9 mouse cellular contexts compared by ENCODE assay signal in the genomic region with DNA sequence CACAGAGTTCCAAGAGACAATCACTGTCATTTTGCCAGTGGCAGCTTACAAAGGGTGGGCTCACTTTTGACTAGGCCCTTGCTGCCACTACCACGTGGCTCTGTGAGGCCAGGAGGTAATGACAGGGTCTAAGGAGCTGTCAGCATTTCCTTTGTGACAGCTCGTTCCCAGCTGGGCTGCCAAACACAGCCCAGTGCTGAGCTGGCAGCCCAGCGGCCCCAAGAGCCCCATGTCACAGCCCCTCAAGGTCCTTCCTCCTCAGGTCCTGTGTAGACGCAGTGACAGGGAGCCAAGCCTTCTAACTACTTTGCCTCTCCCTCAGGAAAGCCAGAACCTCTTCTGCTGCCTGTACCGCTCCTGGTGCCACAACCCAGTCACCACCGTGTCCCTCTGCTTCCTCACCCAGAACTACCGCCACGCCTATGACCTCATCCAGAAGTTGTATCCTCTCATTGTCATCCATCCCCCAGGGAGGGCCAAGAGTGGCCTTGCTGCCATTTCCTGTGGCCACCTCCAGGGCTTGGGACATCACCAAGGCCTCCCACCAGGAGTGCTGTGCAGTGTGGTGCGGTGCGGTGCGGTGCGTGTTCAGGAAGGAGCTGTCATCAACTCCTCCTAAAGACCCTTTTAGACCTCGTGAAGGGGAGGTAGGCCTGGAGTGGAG. TPM values are rescaled to one million over a fixed set of nuclear protein-coding genes. Genes with fewer than 3 reads are reported as not detected.
A peak's percentile ranks its signal among the peaks of the same experiment; 100 is the strongest.
DNase-seq lines count a peak whose midpoint lies in the region; ATAC-seq and TF ChIP-seq lines count a peak whose summit lies in the region.
"Had no signal": no experiment of that assay in that cellular context is flagged by ENCODE, and none has a peak within 500 bp of the region (broad histone marks: within the 10 kb centered on the region; RNA-seq: fewer than 3 reads in every experiment).

No protein-coding gene starts in this region.

- H3K4me3 ChIP-seq in spleen, adult 2 months (ENCODE audit: extremely low read depth, insufficient read depth, insufficient read length), result no peak overlapping the region
- no peak overlapping the region for H3K4me3 ChIP-seq in hindbrain, embryonic 15.5 days
- no peak overlapping the region for H3K4me3 ChIP-seq in liver, embryonic 12.5 days
- H3K4me3 ChIP-seq: limb, embryonic 13.5 days had no signal

- H3K4me1 ChIP-seq in spleen, adult 2 months (ENCODE audit: control insufficient read depth, insufficient read depth, insufficient read length), result no peaks in the 10 kb centered on the region
- H3K4me1 ChIP-seq in hindbrain, embryonic 15.5 days (replicated peaks), result peaks cover 46% of the 10 kb centered on the region
- no peaks in the 10 kb centered on the region for H3K4me1 ChIP-seq in liver, embryonic 12.5 days

- H3K9me3 ChIP-seq in hindbrain, embryonic 15.5 days, result no peaks in the 10 kb centered on the region
- H3K9me3 ChIP-seq in liver, embryonic 12.5 days (replicated peaks), result no peaks in the 10 kb centered on the region
- H3K9me3 ChIP-seq: limb, embryonic 13.5 days had no signal

- H3K9ac ChIP-seq in hindbrain, embryonic 15.5 days, result no peak overlapping the region
- H3K9ac ChIP-seq in liver, embryonic 12.5 days, result no peak overlapping the region
- H3K9ac ChIP-seq: limb, embryonic 13.5 days had no signal

- peak; percentile 45; the same call in 1 of the 2 replicates for ATAC-seq in hindbrain, embryonic 15.5 days (ENCODE audit: low FRiP score, low read depth)
- ATAC-seq in liver, embryonic 12.5 days, result 0 out of 2 replicates have a peak, but pooled peaks have one; percentile 33
- no peak for ATAC-seq in inflammation-experienced regulatory T-cells, adult 6 months

- 84% methylated on average over 13 of the region's 13 CpGs for WGBS in spleen, adult 2 months
- 78% methylated on average over 13 of the region's 13 CpGs for WGBS in hindbrain, embryonic 15.5 days
- WGBS in liver, embryonic 12.5 days (ENCODE audit: insufficient replicate concordance), result 60% methylated on average over 13 of the region's 13 CpGs

- no peaks in the 10 kb centered on the region for H3K27me3 ChIP-seq in spleen, adult 2 months (ENCODE audit: control insufficient read depth, insufficient read depth, low read length)
- no peaks in the 10 kb centered on the region for H3K27me3 ChIP-seq in hindbrain, embryonic 15.5 days
- no peaks in the 10 kb centered on the region for H3K27me3 ChIP-seq in liver, embryonic 12.5 days (replicated peaks)
- H3K27me3 ChIP-seq: limb, embryonic 13.5 days had no signal

- no peak for DNase-seq in spleen, adult 2 months (ENCODE audit: low read depth in 1 of 2, low spot score in 2 of 2)
- no peak for DNase-seq in spleen, postnatal 10 days (ENCODE audit: low spot score in 2 of 2)
- no peak for DNase-seq in yolk sac, embryonic 10.5 days (ENCODE audit: low spot score)
- DNase-seq in layer of hippocampus, postnatal 36 days, result no peak
- DNase-seq in frontal cortex, postnatal 14 days (ENCODE audit: low spot score in 2 of 2), result no peak

- H3K36me3 ChIP-seq in spleen, adult 2 months (ENCODE audit: control insufficient read depth, insufficient read depth, low read length), result peaks cover 24% of the 10 kb centered on the region
- 0 out of 2 replicates have a peak, but pooled peaks cover 9% of the 10 kb centered on the region for H3K36me3 ChIP-seq in hindbrain, embryonic 15.5 days
- peaks cover 70% of the 10 kb centered on the region for H3K36me3 ChIP-seq in liver, embryonic 12.5 days

- no peak for TF ChIP-seq CTCF in spleen, adult 2 months (IDR thresholded peaks at IDR 0.05; ENCODE audit: extremely low read depth, insufficient read depth, insufficient read length, insufficient replicate concordance)

- H3K27ac ChIP-seq in spleen, adult 2 months (ENCODE audit: insufficient read depth, low read length), result peak overlapping the region; percentile 37; the same call in 1 of the 2 replicates
- 0 out of 2 replicates have a peak overlapping the region, but pooled peaks have one; percentile 25 for H3K27ac ChIP-seq in hindbrain, embryonic 15.5 days (replicated peaks)
- no peak overlapping the region; the same call in 1 of the 2 replicates for H3K27ac ChIP-seq in liver, embryonic 12.5 days
- H3K27ac ChIP-seq: limb, embryonic 13.5 days had no signal

- TF ChIP-seq POLR2A in spleen, adult 2 months (IDR thresholded peaks at IDR 0.05; ENCODE audit: low read depth, low read length), result no peak

- H3K4me2 ChIP-seq in hindbrain, embryonic 15.5 days, result no peak overlapping the region
- no peak overlapping the region for H3K4me2 ChIP-seq in liver, embryonic 12.5 days
- H3K4me2 ChIP-seq: limb, embryonic 13.5 days had no signal

RNA-seq across cellular contexts. Expression of gene Mtss1l, which starts 9.9 kb away (rescaled TPM):
- polyA plus RNA-seq in spleen, adult 2 months (2012; rRNA removed), result 34.8 and 39.4 TPM in 2 replicates
- polyA plus RNA-seq in hindbrain, embryonic 15.5 days (2015; fragmentation: Nextera tagmentation; extraction: Ambion mirVana), result 51.8 and 62.3 TPM in 2 replicates
- polyA plus RNA-seq in liver, embryonic 12.5 days (2016; fragmentation: Nextera tagmentation; extraction: Ambion mirVana), result 3.7 and 3.9 TPM in 2 replicates
- under 1 TPM in 1 of 3 experiments, not detected in 2; 0.19 TPM for polyA plus RNA-seq in inflammation-experienced regulatory T-cells, adult 6 months (2017; shearing (Covaris generic))
- total RNA-seq in layer of hippocampus, postnatal 36 days (2021), result 100 to 1,000 TPM; 218 to 225 TPM
